Mouse (Mus musculus) liver, postnatal 0 days (tissue): Measurements from ENCODE around the gene Zbtb9.

Experiments
- CTCF ChIP-seq: sonication (generic); IDR thresholded peaks from 2 replicates; pipeline ENCODE4 v1.5.1; 2016; ENCODE audit warnings: antibody characterized with exemption, low read depth
- EP300 ChIP-seq: IDR thresholded peaks from 2 replicates; pipeline ENCODE4 v1.6.1; 2016; ENCODE audit warnings: antibody characterized with exemption, low read depth, mild to moderate bottlenecking

DNA sequence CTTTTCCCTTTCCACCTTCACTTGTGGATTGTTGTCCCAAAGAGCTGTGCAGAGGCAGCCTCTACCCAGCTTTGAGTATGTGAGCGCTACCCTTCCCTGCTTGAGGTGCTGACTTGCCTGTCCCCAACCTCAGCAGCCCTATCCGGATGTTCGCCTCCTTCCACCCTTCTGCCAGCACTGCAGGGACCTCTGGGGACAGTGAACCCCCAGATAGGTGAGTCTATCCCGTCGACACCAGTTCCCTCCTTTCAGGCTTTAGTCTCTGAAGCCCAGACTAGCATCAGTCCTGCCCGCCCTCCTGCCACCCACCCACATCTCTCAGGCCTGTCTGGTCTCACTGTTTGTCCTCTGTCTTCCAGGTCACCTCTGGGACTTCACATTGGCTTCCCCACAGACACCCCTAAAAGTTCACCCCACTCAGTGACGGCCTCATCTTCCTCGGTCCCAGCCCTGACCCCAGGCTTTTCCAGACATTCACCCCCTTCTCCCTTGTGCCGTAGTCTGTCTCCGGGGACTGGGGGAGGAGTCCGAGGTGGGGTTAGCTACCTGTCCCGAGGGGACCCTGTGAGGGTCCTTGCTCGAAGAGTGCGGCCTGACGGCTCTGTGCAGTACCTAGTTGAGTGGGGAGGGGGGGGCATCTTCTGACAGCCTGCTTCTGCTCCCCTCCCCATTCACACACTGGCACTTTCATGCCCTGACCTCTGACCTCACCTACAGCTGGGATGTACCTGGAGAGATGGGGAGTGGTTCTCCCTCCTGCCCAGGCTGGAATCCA is 35.9 kb upstream of the Zbtb9 start:
- TF ChIP-seq CTCF = no peak
- no peak for TF ChIP-seq EP300
